Mouse (Mus musculus) A20 (cell line): ENCODE measurements around the gene Tmbim1.
"Not testable (repeated sequence)": the region's sequence is repeated elsewhere in the genome, so short reads cannot be mapped to it uniquely, and the experiment has no call there.

Experiments used
- DNase-seq: peaks from one replicate; pipeline ENCODE4 v3.0.0-alpha.2; 2011; ENCODE audit warnings: low read depth, low spot score

Tmbim1 gene

GRCm38 (mm10) chr1:74329899-74330431 lies 24.5 kb upstream of the Tmbim1 start:
- DNase-seq: no peak

DNA sequence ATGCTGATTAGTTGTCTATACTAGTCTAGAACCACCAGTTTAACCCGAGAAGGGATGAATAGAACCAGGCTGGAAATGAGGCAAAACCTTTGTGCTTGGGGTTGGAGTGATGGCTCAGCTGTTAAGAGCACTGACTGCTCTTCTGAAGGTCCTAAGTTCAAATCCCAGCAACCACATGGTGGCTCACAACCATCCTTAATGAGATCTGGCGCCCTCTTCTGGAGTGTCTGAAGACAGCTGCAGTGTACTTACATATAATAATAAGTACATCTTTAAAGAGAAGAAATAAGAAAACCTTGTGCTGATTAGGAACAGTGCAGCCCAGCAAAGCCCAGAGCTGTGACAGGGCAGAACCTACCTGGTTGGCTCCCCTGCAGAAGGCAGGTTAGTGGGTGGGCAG lies 21.5 kb upstream of the Tmbim1 start:
- DNase-seq: not testable (repeated sequence)

DNA sequence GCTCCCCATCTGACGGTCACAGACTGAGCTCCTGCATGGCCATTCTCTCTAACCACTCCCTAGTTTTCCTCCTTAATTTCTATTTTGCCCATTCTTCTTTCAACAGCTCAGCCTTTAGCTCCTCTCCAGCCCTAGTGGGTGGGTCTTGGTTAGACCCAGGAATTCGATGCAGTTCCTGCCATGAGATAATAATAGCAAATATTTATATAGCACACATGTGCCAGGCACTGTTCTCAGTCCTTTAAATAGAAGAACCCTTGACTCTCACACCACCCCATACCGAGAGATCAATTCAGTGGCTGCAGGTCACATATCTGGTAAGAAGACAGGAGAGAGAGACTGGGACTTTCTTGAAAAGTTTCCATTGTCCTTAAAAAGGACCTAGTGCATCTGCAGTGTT lies 16.0 kb upstream of the Tmbim1 start:
- DNase-seq: no peak

DNA sequence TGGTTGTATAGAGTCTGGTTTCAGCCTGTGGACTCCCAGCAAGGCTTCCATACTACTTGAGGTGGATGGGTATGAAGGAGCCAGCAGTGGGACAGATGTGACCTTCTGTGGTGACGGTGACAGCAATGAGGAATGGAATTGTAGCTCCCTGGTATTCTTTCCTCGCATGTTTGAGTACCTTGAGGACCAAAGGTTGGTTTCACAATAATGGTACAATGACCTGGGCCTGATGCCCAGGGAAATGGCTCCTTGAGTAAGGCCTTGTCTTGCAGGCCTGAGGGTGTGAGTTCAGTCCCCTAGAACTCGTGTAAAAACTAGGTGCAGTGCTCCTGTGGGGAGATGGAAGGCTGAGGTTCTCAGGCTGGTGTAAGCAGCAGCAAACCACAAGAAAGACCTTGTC lies 13.3 kb upstream of the Tmbim1 start:
- no peak for DNase-seq

DNA sequence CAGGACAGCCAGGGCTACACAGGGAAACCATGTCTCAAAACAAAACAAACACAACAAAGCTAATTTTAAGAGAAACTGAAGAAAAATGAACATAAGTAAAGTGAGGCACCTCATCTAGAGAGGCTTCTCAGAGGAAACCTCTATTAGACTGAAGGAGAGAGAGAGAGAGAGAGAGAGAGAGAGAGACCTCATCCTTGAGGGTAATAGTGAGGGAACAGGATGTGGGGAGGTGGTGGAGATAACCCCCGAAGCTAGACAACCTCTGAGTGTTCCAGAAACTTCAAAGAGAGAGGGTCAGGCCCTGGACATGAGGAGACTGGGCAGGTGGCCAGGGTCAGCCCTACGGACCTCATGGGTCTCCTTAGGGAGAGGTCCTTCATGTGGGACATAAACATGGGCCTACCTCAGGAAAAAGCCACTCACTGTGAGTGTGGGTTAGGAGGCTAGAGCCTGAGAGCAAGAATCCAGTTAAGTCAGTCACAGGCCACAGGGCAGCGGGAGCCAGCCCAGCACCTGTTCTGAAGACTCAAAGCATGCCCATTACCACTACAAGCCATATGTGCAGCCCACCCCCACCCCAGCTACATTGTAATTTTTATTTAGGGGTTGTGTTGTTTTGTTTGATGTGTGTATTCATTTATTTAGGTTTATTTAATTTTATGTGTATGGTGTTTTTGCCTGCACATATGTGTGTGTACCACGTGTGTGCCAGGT lies 10.8 kb upstream of the Tmbim1 start:
- no peak for DNase-seq

DNA sequence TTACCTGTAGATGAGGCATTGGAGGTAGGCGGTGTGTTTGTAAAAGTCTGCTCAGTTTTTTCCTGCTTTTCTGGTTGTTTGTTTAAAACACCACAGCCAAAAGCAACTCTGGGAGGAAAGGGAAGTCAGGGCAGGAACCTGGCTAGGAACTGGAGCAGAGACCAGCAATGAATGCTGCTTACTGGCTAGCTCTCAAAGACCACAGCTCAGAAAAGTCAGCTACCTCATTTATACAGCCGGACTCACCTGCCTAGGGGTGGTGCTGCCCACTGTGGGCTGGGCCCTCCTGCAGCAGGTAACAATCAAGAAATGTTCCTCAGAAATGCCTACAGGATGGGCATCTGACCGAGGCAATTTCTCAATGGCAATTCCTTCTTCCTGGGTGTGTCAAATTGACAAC lies 9.4 kb upstream of the Tmbim1 start:
- DNase-seq: no peak

DNA sequence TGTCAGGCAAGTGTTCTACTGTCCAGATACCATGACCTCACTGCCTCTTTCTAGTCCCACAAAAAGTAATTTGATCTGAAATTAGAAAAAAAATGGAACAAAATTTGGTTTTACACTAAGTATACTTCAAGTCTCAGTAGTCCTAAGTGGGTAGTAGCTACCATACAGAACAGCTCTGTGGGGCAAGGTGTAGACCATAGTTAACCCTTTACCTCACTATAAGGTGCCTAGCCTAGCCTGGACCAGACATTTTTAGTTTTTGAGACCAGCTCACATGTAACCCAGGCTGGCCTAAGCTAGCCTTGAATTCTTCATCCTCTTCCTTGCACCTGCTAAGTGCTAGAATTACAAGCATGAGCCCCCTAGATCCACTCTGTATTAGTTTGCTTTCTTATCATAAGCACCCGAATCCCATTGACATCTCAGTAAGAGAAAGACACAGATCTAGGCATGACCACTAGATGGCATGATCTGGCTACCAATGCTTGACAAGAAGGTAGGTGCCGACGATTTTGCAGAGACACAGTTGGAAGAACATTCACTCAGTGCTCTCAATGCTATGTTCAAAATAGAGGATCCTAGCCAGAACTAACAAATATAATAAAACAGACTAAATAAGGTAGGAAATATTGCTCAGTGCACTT lies 7.7 kb upstream of the Tmbim1 start:
- peak; percentile 86 for DNase-seq

GRCm38 (mm10) chr1:74309767-74310166 lies 4.3 kb upstream of the Tmbim1 start:
- no peak for DNase-seq

GRCm38 (mm10) chr1:74308001-74308964 lies 2.9 kb upstream of the Tmbim1 start:
- DNase-seq: peak; percentile 54

DNA sequence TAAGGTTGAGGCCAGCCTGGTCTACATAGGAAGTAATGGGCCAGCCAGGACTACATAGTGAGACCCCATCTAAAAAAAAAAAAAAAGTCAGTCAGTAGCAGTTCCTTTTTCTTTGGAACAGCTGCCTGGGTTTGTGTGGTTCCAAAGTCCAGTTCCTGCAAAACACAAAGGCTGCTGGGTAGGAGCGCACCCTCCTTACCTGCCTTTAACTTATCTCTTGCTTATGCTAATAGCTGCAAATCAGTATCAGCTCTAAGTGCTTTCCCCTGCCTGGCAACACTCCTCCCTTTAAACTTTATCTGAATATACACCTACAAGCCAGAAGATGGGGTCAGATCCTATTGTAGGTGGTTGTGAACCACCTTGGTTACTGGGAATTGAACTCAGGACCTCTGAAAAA lies 1.7 kb upstream of the Tmbim1 start:
- peak; percentile 32 for DNase-seq

DNA sequence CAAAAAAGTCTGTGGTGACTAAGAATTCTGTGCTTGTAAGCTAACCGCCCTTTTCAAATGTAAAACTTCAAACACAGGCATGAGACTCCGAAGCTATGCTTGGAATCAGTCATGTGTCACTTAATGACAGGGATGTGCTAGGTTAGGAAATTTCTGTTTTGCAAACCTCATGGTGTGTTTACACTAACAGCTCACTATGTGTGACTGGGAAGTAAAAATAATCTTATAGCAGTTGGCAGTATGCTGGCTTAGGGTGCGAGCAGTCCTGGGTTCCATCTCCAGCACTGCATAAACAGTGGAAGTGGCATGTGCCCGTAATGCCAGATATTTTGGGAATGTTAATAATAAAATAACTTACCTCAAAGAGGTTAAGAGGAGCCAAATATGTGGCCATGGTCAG lies 476 bp downstream of the Tmbim1 start:
- DNase-seq: no peak

DNA sequence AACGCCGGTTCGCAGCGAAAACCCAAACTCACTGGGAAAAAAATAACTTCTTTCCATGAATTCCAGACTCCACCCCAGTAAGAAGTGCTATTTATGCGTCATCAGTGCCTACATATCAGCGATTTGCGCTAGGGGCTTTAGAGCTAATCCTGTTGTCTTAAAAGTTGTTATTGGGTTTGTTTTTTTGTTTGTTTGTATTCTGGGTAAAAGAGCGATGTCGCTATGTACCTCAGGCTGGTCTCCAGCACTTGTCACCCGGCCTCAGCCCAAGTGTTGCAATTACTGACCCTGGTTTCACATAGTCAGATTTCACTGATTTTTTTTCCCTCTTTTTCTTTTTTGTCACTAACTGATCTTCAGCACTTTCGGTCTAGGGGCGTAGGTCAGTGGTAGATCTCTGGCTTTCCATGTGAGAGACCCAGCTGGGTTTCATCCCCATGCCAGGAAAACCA lies 1.1 kb downstream of the Tmbim1 start:
- no peak for DNase-seq

DNA sequence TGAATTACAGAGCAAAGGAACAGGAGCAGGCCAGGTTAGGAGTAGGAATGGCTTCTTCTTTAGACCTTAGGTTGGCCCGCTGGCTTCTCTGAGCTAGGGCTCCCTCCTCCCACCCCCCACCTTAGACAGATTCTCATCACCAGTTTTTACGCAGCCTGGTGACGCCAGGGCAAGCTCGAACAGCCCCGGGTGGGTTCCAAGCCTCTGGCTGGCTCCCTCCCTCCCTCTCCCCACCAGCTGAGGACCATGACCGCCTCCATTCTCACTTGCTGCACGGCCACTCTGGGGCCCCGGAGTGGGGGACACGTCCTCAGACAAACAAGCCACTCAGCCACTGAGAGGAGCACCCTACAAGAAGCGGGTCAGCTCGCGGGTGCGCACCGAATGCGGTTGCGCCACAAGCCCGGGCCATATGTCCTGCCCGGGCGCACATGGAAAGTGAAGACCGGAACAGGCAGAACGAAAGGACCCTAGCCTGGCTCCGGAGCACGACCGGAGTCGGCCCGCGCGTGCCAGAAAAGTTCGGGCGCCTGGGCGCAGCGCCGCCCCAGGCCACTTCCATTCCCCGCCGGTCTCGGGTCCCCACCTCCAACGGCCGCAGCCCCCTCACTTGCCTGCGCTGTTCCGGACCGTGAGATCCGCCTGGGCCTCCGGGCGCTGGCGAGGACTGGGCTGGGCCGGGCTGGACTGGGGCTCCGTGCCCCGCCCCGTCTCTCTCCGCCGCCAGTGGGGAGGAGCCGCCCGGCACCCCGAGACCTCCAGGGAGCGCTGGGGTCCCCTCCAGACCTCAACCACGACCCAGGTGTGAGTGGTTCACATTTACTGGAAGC lies 1.7 kb downstream of the Tmbim1 start:
- DNase-seq: peak; percentile 83

DNA sequence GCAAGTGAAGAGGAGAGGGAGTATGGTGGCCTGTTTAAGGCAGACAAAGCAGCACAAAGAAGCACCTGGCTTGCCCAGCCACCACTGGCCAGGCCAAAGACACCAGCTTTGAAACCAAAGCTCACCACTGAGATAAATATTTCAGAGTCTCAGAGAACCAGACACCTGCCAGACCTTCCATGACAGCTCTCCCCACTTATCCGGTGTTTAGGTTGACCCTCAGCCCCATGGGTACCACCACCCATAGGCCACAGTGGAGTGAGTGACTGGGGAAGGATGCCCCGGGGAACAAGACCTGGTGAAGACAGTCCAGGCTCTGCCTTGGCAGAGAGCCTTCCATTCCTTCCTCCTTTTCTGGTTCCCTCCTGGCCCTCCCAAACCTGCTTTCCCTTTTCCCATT lies 2.6 kb downstream of the Tmbim1 start:
- peak; percentile 21 for DNase-seq

DNA sequence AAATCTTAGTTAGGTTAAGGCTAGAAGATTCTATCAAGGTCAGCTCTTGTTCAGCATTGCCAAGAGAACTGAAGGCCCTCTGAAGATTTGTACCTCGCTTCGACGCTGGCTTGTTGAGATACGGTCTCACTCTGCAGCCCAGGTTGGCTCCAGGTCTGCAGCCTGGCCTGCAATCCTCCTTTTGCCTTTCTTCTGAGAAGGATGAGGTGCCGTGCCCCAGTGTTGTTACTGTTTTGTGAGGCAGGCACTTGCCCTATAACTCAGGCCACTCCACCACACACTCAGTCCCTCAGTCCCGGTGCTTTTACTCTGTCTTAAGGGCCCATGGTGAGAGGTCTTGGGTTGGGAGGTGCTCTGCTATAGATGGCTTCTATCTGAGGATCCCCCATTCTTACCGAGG lies 3.2 kb downstream of the Tmbim1 start:
- DNase-seq: no peak

GRCm38 (mm10) chr1:74300347-74301110 lies 4.9 kb downstream of the Tmbim1 start:
- DNase-seq: no peak

- no peak for DNase-seq
Measured at GRCm38 (mm10) chr1:74298996-74299395, 6.4 kb downstream of the Tmbim1 start.

DNA sequence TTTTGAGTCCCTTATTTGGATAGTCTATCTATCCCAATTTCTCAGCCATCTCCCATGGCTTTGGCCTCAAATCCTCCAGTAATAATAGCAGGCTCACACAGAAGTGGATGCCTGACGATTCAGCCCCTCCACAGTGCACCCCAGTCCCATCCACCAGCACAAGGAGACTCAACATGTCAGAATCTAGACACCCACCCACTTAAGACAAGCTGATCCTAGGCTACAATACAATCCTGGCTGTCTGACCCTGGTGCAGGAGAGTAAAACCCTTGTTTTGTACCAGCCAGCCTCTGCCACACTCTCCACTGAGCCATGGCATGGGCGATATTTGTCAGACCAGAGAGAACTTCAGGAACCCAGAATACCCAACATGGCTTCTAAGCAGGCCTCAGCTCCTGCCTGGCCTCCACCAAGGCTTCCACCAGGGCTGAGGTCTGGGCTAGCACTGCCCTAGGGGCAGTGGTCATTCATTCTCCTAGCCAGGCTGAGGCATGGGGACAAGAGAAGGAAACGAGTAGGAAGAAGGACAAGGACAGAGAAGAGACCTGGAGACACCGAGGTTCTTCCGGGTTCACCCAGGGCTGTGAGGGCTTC lies 7.2 kb downstream of the Tmbim1 start:
- no peak for DNase-seq

GRCm38 (mm10) chr1:74297269-74297668 lies 8.2 kb downstream of the Tmbim1 start:
- DNase-seq: no peak

GRCm38 (mm10) chr1:74296477-74296876 lies 8.9 kb downstream of the Tmbim1 start:
- no peak for DNase-seq
